Mouse (Mus musculus): ENCODE measurements around the gene Tnfaip1.

The Tnfaip1 gene

GRCm38 (mm10) chr11:78499004-78499403, 37.1 kb downstream of the Tnfaip1 start, which contains the start of gene Vtn:
Gene Vtn (plus strand): TSS chr11:78499091.
- DNase-seq, result no peak

GRCm38 (mm10) chr11:78497544-78498522, 38.3 kb downstream of the Tnfaip1 start, which contains the start of gene Sarm1:
Gene Sarm1 (minus strand): TSS chr11:78497754.
- DNase-seq, result peak; percentile 95

GRCm38 (mm10) chr11:78497071-78497541, 39.0 kb downstream of the Tnfaip1 start:
- peak; percentile 33 for DNase-seq

- peak; percentile 65 for DNase-seq
These were observed 40.2 kb downstream of the Tnfaip1 start for GRCm38 (mm10) chr11:78495904-78496303.

- DNase-seq, result no peak
These were observed 45.3 kb downstream of the Tnfaip1 start for GRCm38 (mm10) chr11:78490781-78491241.

- peak; percentile 81 for DNase-seq
These were observed 48.0 kb downstream of the Tnfaip1 start for GRCm38 (mm10) chr11:78488168-78488567.

GRCm38 (mm10) chr11:78483639-78484038, 52.5 kb downstream of the Tnfaip1 start:
- no peak for DNase-seq

GRCm38 (mm10) chr11:78475289-78475688, 60.8 kb downstream of the Tnfaip1 start:
- DNase-seq, result no peak
